Mouse (Mus musculus): ENCODE results near the gene Pcnt. TPM values are rescaled to one million over a fixed set of nuclear protein-coding genes. Genes with fewer than 3 reads are reported as not detected.

Pcnt gene
- polyA plus RNA-seq, 1 experiment = 58.5 TPM

DNA sequence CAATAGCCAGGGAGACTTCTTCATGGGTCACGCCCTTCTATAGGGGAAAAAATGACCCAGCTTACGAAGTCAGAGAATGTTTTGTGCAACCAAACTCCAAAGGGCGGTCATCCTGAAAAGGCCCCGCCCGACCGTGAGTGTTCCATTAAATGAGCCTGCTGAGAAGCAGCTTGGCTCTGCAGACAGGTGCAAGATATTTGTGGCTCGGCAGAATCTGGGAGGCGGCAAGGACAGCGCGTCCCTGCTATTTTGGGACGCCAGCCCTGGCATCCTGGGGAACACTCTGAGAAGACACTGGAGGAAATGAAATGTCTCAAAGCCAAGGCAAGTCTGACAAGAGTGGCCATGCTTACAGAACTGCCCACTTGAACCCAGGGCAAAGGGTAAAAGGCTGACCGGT lies 25.8 kb downstream of the Pcnt start:
- peaks cover 6% of the 10 kb centered on the region for H3K36me3 ChIP-seq (ENCODE audit: control insufficient read depth, insufficient read depth, low read length)

DNA sequence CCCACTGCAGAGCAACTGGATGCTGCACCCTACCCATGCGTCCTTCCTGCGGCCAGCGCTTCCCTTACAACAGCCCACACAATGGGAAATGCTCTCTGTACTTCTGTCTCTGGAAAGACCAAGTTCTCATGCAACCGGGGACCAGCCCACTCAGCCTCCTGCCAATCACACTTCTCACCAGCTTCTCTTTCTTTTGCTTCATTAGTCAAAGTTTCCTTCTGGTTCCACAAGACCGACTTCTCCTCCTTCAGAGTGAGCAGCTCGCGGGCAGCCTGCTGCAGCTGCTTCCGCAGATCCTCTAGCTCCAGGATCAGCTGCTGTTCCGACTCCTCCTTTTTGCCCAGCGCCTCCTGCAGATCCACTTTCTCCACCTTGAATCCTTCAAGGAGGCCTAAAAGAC lies 34.1 kb downstream of the Pcnt start:
- TF ChIP-seq CTCF (IDR thresholded peaks at IDR 0.05; ENCODE audit: control insufficient read depth, insufficient read depth, insufficient replicate concordance, low read depth, low read length) (no peak), POLR2A (IDR thresholded peaks at IDR 0.05; ENCODE audit: control insufficient read depth, low read depth, low read length) (no peak)
- Histone ChIP-seq H3K4me1 (ENCODE audit: control insufficient read depth, insufficient read depth, low read length) (no peaks in the 10 kb centered on the region), H3K4me3 (ENCODE audit: control insufficient read depth, low read depth, low read length) (no peak overlapping the region), H3K36me3 (ENCODE audit: control insufficient read depth, insufficient read depth, low read length) (peaks cover 5% of the 10 kb centered on the region), H3K27ac (ENCODE audit: control insufficient read depth, insufficient read depth, low read depth, low read length) (no peak overlapping the region), H3K27me3 (ENCODE audit: control insufficient read depth, insufficient read depth, low read length) (no peaks in the 10 kb centered on the region)

More for the DNA sequence above, 25.8 kb downstream of the Pcnt start:
- Histone ChIP-seq H3K4me3 (ENCODE audit: control insufficient read depth, low read depth, low read length) (no peak overlapping the region), H3K27ac (ENCODE audit: control insufficient read depth, insufficient read depth, low read depth, low read length) (no peak overlapping the region), H3K4me1 (ENCODE audit: control insufficient read depth, insufficient read depth, low read length) (0 out of 2 replicates have a peak, but pooled peaks cover 2% of the 10 kb centered on the region), H3K27me3 (ENCODE audit: control insufficient read depth, insufficient read depth, low read length) (no peaks in the 10 kb centered on the region)
- no peak for TF ChIP-seq POLR2A (IDR thresholded peaks at IDR 0.05; ENCODE audit: control insufficient read depth, low read depth, low read length)

DNA sequence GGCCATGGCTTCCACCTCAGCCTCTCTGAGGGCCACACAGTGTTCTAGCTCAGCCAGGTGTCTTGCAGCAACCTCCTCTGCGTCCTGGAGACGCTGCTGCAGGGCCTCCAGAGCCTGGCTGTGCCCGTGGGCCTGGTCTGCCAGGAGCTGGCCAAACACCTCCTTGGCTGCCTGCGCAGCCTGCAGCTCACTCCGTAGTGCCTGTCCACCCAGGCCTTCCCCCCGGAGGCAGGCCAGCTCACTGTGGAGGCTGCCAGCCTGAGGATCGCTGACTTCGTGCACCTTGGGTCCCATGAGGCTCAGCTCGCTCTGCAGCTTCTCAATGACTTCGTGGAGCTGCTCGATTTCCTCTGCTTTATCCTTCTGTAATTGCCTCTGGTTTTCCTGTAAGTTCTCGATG lies 50.0 kb downstream of the Pcnt start:
- H3K4me1 ChIP-seq (ENCODE audit: control insufficient read depth, insufficient read depth, low read length) = no peaks in the 10 kb centered on the region
- H3K4me3 ChIP-seq (ENCODE audit: control insufficient read depth, low read depth, low read length) = no peak overlapping the region
- TF ChIP-seq CTCF (IDR thresholded peaks at IDR 0.05; ENCODE audit: control insufficient read depth, insufficient read depth, insufficient replicate concordance, low read depth, low read length) = no peak
- TF ChIP-seq POLR2A (IDR thresholded peaks at IDR 0.05; ENCODE audit: control insufficient read depth, low read depth, low read length) = no peak
- H3K27ac ChIP-seq (ENCODE audit: control insufficient read depth, insufficient read depth, low read depth, low read length) = no peak overlapping the region
- peaks cover 7% of the 10 kb centered on the region for H3K36me3 ChIP-seq (ENCODE audit: control insufficient read depth, insufficient read depth, low read length)
- H3K27me3 ChIP-seq (ENCODE audit: control insufficient read depth, insufficient read depth, low read length) = no peaks in the 10 kb centered on the region

DNA sequence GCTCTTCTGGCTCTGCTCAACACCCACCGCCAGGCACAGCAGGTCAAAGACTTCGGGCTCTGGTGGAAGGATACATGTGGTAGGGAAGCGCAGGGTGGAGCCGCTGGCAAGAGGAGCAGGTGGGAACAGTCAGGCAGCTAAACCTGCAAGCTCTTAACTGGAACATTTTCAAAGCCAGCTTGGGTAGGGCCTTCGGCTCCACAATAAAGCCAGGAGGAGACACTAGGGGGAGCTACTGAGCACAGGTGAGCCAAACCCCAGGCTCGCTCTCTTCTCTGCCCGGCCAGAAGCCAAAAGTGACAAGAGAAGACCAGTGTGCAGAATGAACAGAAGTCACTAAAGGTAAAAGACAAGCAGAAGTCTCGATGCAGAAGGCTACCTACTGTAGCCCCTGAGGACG lies 50.8 kb downstream of the Pcnt start:
- no peaks in the 10 kb centered on the region for H3K27me3 ChIP-seq (ENCODE audit: control insufficient read depth, insufficient read depth, low read length)
- H3K4me3 ChIP-seq (ENCODE audit: control insufficient read depth, low read depth, low read length) = no peak overlapping the region
- H3K4me1 ChIP-seq (ENCODE audit: control insufficient read depth, insufficient read depth, low read length) = no peaks in the 10 kb centered on the region
- peaks cover 8% of the 10 kb centered on the region for H3K36me3 ChIP-seq (ENCODE audit: control insufficient read depth, insufficient read depth, low read length)
- TF ChIP-seq CTCF (IDR thresholded peaks at IDR 0.05; ENCODE audit: control insufficient read depth, insufficient read depth, insufficient replicate concordance, low read depth, low read length) (peak; percentile 38; the same call in 1 of the 2 replicates), POLR2A (IDR thresholded peaks at IDR 0.05; ENCODE audit: control insufficient read depth, low read depth, low read length) (no peak)
- no peak overlapping the region for H3K27ac ChIP-seq (ENCODE audit: control insufficient read depth, insufficient read depth, low read depth, low read length)

DNA sequence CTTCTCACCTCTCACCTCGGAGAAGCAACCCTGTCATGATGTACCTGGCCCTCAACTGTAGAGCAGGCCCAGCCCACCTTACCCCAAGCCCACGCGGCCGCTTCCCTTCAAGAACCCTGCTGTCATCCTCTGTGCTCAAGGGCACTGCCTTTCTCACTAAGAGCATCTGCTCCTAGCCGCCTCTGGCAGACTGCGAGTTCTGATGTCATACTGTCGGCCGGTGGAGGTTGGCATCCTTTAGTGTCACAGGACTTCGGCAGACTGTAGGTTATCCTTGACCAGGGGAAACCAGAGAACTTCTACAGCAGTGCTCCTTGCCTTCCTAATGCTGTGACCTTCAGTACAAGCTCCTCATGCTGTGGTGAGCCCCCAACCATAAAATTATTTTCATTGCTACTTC lies 51.4 kb downstream of the Pcnt start:
- peaks cover 8% of the 10 kb centered on the region for H3K36me3 ChIP-seq (ENCODE audit: control insufficient read depth, insufficient read depth, low read length)
- H3K4me3 ChIP-seq (ENCODE audit: control insufficient read depth, low read depth, low read length) = no peak overlapping the region
- TF ChIP-seq CTCF (IDR thresholded peaks at IDR 0.05; ENCODE audit: control insufficient read depth, insufficient read depth, insufficient replicate concordance, low read depth, low read length) (no peak), POLR2A (IDR thresholded peaks at IDR 0.05; ENCODE audit: control insufficient read depth, low read depth, low read length) (no peak)
- no peaks in the 10 kb centered on the region for H3K27me3 ChIP-seq (ENCODE audit: control insufficient read depth, insufficient read depth, low read length)
- no peaks in the 10 kb centered on the region for H3K4me1 ChIP-seq (ENCODE audit: control insufficient read depth, insufficient read depth, low read length)
- H3K27ac ChIP-seq (ENCODE audit: control insufficient read depth, insufficient read depth, low read depth, low read length) = no peak overlapping the region

DNA sequence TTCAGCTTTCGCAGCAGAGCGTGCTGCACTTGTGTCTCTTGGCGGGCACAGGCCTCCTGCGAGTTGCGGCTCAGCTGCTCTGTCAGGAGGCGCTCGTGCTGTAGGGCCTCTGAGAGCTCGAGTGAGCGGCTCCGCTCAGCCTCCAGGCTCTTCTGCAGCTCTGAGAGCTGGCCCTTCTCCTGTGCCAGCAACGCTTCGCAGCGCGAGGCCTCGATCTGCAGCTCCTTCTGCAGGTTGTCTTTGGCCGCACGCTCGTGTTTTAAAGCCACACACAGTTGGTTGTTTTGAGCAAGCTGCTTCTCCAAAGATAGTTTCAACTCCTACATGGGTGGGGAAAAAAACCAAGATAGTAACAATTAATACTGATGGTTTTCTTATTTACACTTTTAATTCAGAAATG lies 67.6 kb downstream of the Pcnt start:
- no peak for TF ChIP-seq CTCF (IDR thresholded peaks at IDR 0.05; ENCODE audit: control insufficient read depth, insufficient read depth, insufficient replicate concordance, low read depth, low read length)
- no peak for TF ChIP-seq POLR2A (IDR thresholded peaks at IDR 0.05; ENCODE audit: control insufficient read depth, low read depth, low read length)
- no peak overlapping the region for H3K4me3 ChIP-seq (ENCODE audit: control insufficient read depth, low read depth, low read length)
- peaks cover 4% of the 10 kb centered on the region for H3K36me3 ChIP-seq (ENCODE audit: control insufficient read depth, insufficient read depth, low read length)

DNA sequence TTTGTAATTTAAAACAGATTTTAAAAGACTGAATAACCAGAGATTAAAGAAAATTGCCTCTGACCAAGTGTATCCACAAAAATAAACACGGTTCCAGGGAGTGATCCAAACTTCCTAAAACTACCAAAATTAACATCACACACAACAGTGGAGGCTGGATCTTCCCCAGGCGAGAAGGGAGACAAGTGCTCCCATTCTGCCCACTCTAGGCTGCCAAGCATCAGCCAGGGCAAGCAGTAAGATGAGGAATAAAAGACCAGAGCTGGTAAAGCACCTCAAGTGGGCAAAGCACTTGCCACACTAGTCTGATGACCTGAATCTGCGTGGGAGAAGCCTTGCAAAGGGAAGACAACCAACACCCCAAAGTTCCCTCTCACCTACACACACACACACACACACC lies 70.8 kb downstream of the Pcnt start:
- Histone ChIP-seq H3K36me3 (ENCODE audit: control insufficient read depth, insufficient read depth, low read length) (peaks cover 3% of the 10 kb centered on the region), H3K27me3 (ENCODE audit: control insufficient read depth, insufficient read depth, low read length) (no peaks in the 10 kb centered on the region), H3K4me1 (ENCODE audit: control insufficient read depth, insufficient read depth, low read length) (no peaks in the 10 kb centered on the region), H3K27ac (ENCODE audit: control insufficient read depth, insufficient read depth, low read depth, low read length) (no peak overlapping the region), H3K4me3 (ENCODE audit: control insufficient read depth, low read depth, low read length) (no peak overlapping the region)
- TF ChIP-seq CTCF (IDR thresholded peaks at IDR 0.05; ENCODE audit: control insufficient read depth, insufficient read depth, insufficient replicate concordance, low read depth, low read length) = no peak

More for the DNA sequence above, 67.6 kb downstream of the Pcnt start:
- Histone ChIP-seq H3K4me1 (ENCODE audit: control insufficient read depth, insufficient read depth, low read length) (no peaks in the 10 kb centered on the region), H3K27me3 (ENCODE audit: control insufficient read depth, insufficient read depth, low read length) (no peaks in the 10 kb centered on the region), H3K27ac (ENCODE audit: control insufficient read depth, insufficient read depth, low read depth, low read length) (no peak overlapping the region)

DNA sequence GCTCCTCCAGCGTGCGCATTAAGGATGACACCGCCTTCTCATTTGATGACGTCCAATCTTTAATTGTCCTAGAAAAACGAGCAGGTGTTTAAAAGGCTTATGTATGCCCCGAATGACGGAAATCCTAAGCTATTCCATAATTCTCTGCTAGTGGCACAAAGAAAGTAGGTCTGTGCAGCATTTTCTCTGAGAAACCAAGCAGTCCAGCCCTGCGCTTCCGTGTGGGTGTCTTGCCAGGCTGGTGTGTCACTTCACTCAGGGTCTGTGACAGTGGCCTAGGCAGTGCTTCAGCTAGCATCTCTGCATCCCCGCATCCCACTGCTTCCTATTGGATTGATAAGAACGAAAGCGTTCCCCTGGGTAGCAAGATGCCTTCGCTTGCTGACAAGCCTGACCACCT lies 73.8 kb downstream of the Pcnt start:
- Histone ChIP-seq H3K27ac (ENCODE audit: control insufficient read depth, insufficient read depth, low read depth, low read length) (no peak overlapping the region), H3K4me3 (ENCODE audit: control insufficient read depth, low read depth, low read length) (no peak overlapping the region), H3K27me3 (ENCODE audit: control insufficient read depth, insufficient read depth, low read length) (no peaks in the 10 kb centered on the region), H3K36me3 (ENCODE audit: control insufficient read depth, insufficient read depth, low read length) (peaks cover 1% of the 10 kb centered on the region), H3K4me1 (ENCODE audit: control insufficient read depth, insufficient read depth, low read length) (no peaks in the 10 kb centered on the region)
- no peak for TF ChIP-seq POLR2A (IDR thresholded peaks at IDR 0.05; ENCODE audit: control insufficient read depth, low read depth, low read length)
- TF ChIP-seq CTCF (IDR thresholded peaks at IDR 0.05; ENCODE audit: control insufficient read depth, insufficient read depth, insufficient replicate concordance, low read depth, low read length) = no peak

Measured in testis, adult 2 months (tissue).